8 mouse cellular contexts compared by ENCODE assay signal in genomic region chr6:30172820-30173550, GRCm38 (mm10).
A peak's percentile ranks its signal among the peaks of the same experiment; 100 is the strongest.
DNase-seq lines count a peak whose midpoint lies in the region; ATAC-seq and TF ChIP-seq lines count a peak whose summit lies in the region.

No protein-coding gene starts in this region.

- DNase-seq in heart, adult 2 months = peak; percentile 23 to 51
- DNase-seq in heart, postnatal 10 days = no peak
- peak; percentile 81 for DNase-seq in R1 (ENCODE audit: low read depth, low spot score)
- DNase-seq in forebrain, embryonic 14.5 days (ENCODE audit: low spot score) = no peak
- DNase-seq in midbrain, embryonic 11.5 days (ENCODE audit: low spot score, missing footprints) = peak; percentile 95
- DNase-seq in urinary bladder, postnatal 36 days (ENCODE audit: low spot score in 2 of 2) = peak; percentile 31

- H3K27ac ChIP-seq in heart, adult 2 months = no peak overlapping the region
- H3K27ac ChIP-seq in forebrain, embryonic 14.5 days (ENCODE audit: low read depth, low read length) = no peak overlapping the region
- no peak overlapping the region for H3K27ac ChIP-seq in kidney, embryonic 16.5 days (ENCODE audit: low read length)
- no peak overlapping the region for H3K27ac ChIP-seq in midbrain, embryonic 11.5 days (ENCODE audit: low read depth, low read length)

- intact Hi-C loops in heart, adult 2 months (cut with DNase I) = no loop called here
- intact Hi-C loops in heart, postnatal 10 days (cut with DNase I) = no loop called here

- H3K79me2 ChIP-seq in heart, adult 2 months (replicated peaks; ENCODE audit: control insufficient read depth, insufficient read depth, low read length) = no peaks in the 10 kb centered on the region

- H3K27me3 ChIP-seq in heart, adult 2 months (ENCODE audit: control insufficient read depth, insufficient read depth, low read length) = peaks cover 53% of the 10 kb centered on the region
- peaks cover 81% of the 10 kb centered on the region for H3K27me3 ChIP-seq in forebrain, embryonic 14.5 days (replicated peaks; ENCODE audit: control insufficient read depth, insufficient read depth, low read length)
- H3K27me3 ChIP-seq in kidney, embryonic 16.5 days (ENCODE audit: insufficient read depth, low read length) = peaks cover 84% of the 10 kb centered on the region
- peaks cover 82% of the 10 kb centered on the region for H3K27me3 ChIP-seq in midbrain, embryonic 11.5 days (ENCODE audit: control insufficient read depth, insufficient read depth, low read length)

- ATAC-seq in forebrain, embryonic 14.5 days = no peak
- no peak for ATAC-seq in kidney, embryonic 16.5 days (ENCODE audit: low FRiP score, low TSS enrichment)
- no peak for ATAC-seq in midbrain, embryonic 11.5 days (ENCODE audit: low FRiP score)
- ATAC-seq in monocyte, adult 5-6 weeks (replicated peaks; ENCODE audit: insufficient number of reproducible peaks, low FRiP score, low TSS enrichment, poor library complexity, severe bottlenecking) = no peak

- peak overlapping the region; percentile 39 for H3K4me3 ChIP-seq in heart, adult 2 months
- H3K4me3 ChIP-seq in forebrain, embryonic 14.5 days (ENCODE audit: low read depth, low read length) = peak overlapping the region; percentile 19; the same call in 1 of the 2 replicates
- H3K4me3 ChIP-seq in kidney, embryonic 16.5 days (ENCODE audit: low read length) = peak overlapping the region; percentile 56
- H3K4me3 ChIP-seq in midbrain, embryonic 11.5 days (ENCODE audit: low read depth, low read length) = peak overlapping the region; percentile 22

- WGBS in heart, adult 2 months = 3% methylated on average over 44 of the region's 44 CpGs
- under 1% methylated on average over 44 of the region's 44 CpGs for WGBS in forebrain, embryonic 14.5 days
- WGBS in kidney, embryonic 16.5 days = 2% methylated on average over 44 of the region's 44 CpGs
- under 1% methylated on average over 44 of the region's 44 CpGs for WGBS in midbrain, embryonic 11.5 days

- peaks cover 2% of the 10 kb centered on the region for H3K4me1 ChIP-seq in heart, adult 2 months (ENCODE audit: control insufficient read depth, insufficient read depth, low read length)
- H3K4me1 ChIP-seq in forebrain, embryonic 14.5 days (ENCODE audit: control insufficient read depth, insufficient read depth, low read length) = peaks cover 7% of the 10 kb centered on the region; the same call in 1 of the 2 replicates
- H3K4me1 ChIP-seq in kidney, embryonic 16.5 days (ENCODE audit: insufficient read depth, low read length) = peaks cover 55% of the 10 kb centered on the region
- H3K4me1 ChIP-seq in midbrain, embryonic 11.5 days (ENCODE audit: control insufficient read depth, insufficient read depth, low read length) = peaks cover 29% of the 10 kb centered on the region

- no peaks in the 10 kb centered on the region for H3K36me3 ChIP-seq in heart, adult 2 months (ENCODE audit: control insufficient read depth, insufficient read depth, low read length)
- no peaks in the 10 kb centered on the region for H3K36me3 ChIP-seq in forebrain, embryonic 14.5 days (ENCODE audit: control insufficient read depth, insufficient read depth, low read length)
- no peaks in the 10 kb centered on the region for H3K36me3 ChIP-seq in kidney, embryonic 16.5 days (ENCODE audit: insufficient read depth, low read length)
- H3K36me3 ChIP-seq in midbrain, embryonic 11.5 days (ENCODE audit: control insufficient read depth, insufficient read depth, low read length) = no peaks in the 10 kb centered on the region

- peak overlapping the region; percentile 36; the same call in 1 of the 2 replicates for H3K4me2 ChIP-seq in forebrain, embryonic 14.5 days (ENCODE audit: low read length)
- peak overlapping the region; percentile 65 for H3K4me2 ChIP-seq in kidney, embryonic 16.5 days (replicated peaks; ENCODE audit: low read depth, low read length)
- H3K4me2 ChIP-seq in midbrain, embryonic 11.5 days = peak overlapping the region; percentile 31; the same call in 1 of the 2 replicates

- TF ChIP-seq EP300 in heart, adult 2 months (IDR thresholded peaks at IDR 0.05; ENCODE audit: insufficient read depth, low read depth, low read length) = no peak

- no peak for TF ChIP-seq POLR2A in heart, adult 2 months (IDR thresholded peaks at IDR 0.05; ENCODE audit: insufficient read depth, low read depth, low read length)

- H3K9ac ChIP-seq in heart, adult 2 months (ENCODE audit: low read depth, low read length) = no peak overlapping the region
- H3K9ac ChIP-seq in forebrain, embryonic 14.5 days (ENCODE audit: low read length) = no peak overlapping the region
- peak overlapping the region; percentile 65 for H3K9ac ChIP-seq in kidney, embryonic 16.5 days (replicated peaks; ENCODE audit: low read length)
- H3K9ac ChIP-seq in midbrain, embryonic 11.5 days (ENCODE audit: low read length) = no peak overlapping the region

- TF ChIP-seq CTCF in heart, adult 2 months (IDR thresholded peaks at IDR 0.05) = peak; percentile 72

- no peaks in the 10 kb centered on the region for H3K9me3 ChIP-seq in forebrain, embryonic 14.5 days (replicated peaks; ENCODE audit: control insufficient read depth, low read length)
- no peaks in the 10 kb centered on the region for H3K9me3 ChIP-seq in kidney, embryonic 16.5 days (ENCODE audit: low read length)
- no peaks in the 10 kb centered on the region for H3K9me3 ChIP-seq in midbrain, embryonic 11.5 days (ENCODE audit: control insufficient read depth, low read length)

Comparison
In these comparisons a context has a peak if more than half of its experiments do, and no peak if none do; other contexts are left out.
1. DNase-seq: peak in heart, adult 2 months (2 of 2), R1 (single experiment), midbrain, embryonic 11.5 days (single experiment) and urinary bladder, postnatal 36 days (2 of 2); none in heart, postnatal 10 days (0 of 2) and forebrain, embryonic 14.5 days (single experiment).
2. Peak in every context shown above with its lines, with median percentiles within 50 percentile points of each other: H3K4me3 ChIP-seq and H3K4me2 ChIP-seq.